Mouse (Mus musculus): ENCODE data around the gene Gcgr. TPM values are rescaled to one million over a fixed set of nuclear protein-coding genes. Genes with fewer than 3 reads are reported as not detected.
A peak's percentile ranks its signal among the peaks of the same experiment; 100 is the strongest.

Gcgr gene
- polyA plus RNA-seq, 1 experiment from 2014 or later, result 0.32 TPM

DNA sequence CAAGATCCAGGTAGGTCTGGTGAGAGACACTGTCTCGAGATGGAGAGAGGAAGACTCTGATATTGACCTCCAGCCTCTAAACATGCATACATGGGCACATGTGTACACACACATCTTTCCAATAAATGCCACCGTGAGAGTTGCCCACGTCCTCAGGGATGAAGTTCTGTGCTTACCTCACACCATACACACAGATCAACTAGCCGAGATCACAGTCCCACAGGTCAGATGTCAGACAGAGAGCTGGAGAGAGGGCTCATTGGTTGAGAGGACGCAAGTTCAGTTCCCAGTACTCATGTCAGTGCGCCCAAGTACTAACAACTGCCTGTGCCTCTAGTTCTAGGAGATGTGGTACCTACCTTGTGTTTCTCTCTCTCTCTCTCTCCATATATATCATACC lies 29.5 kb upstream of the Gcgr start:
- ATAC-seq (ENCODE audit: low FRiP score), result no peak
- H3K9ac ChIP-seq, result no peak overlapping the region

GRCm38 (mm10) chr11:120501701-120502100 lies 28.8 kb upstream of the Gcgr start:
- H3K4me1 ChIP-seq (replicated peaks; ENCODE audit: control insufficient read depth, insufficient read depth, low read length), result no peaks in the 10 kb centered on the region
- ATAC-seq (ENCODE audit: low FRiP score) (no peak), DNase-seq (ENCODE audit: low spot score) (no peak)
- H3K27ac ChIP-seq, result no peak overlapping the region
- H3K4me2 ChIP-seq (replicated peaks), result no peak overlapping the region
- WGBS, result 84% methylated on average over 4 of the region's 4 CpGs
- no peak overlapping the region for H3K9ac ChIP-seq
- no peaks in the 10 kb centered on the region for H3K27me3 ChIP-seq (ENCODE audit: control insufficient read depth, insufficient read depth, low read length)
- H3K36me3 ChIP-seq (replicated peaks; ENCODE audit: control insufficient read depth, insufficient read depth), result peaks cover 22% of the 10 kb centered on the region
- H3K9me3 ChIP-seq (ENCODE audit: control insufficient read depth, low read length), result no peaks in the 10 kb centered on the region
- H3K4me3 ChIP-seq (replicated peaks; ENCODE audit: low read length), result no peak overlapping the region

More for the DNA sequence above, 29.5 kb upstream of the Gcgr start:
- H3K27me3 ChIP-seq (ENCODE audit: control insufficient read depth, insufficient read depth, low read length), result no peaks in the 10 kb centered on the region
- H3K36me3 ChIP-seq (replicated peaks; ENCODE audit: control insufficient read depth, insufficient read depth), result peaks cover 28% of the 10 kb centered on the region
- no peaks in the 10 kb centered on the region for H3K4me1 ChIP-seq (replicated peaks; ENCODE audit: control insufficient read depth, insufficient read depth, low read length)
- DNase-seq (ENCODE audit: low spot score), result no peak
- WGBS, result 73% methylated on average over 6 of the region's 6 CpGs
- no peak overlapping the region for H3K27ac ChIP-seq
- H3K4me3 ChIP-seq (replicated peaks; ENCODE audit: low read length), result no peak overlapping the region
- no peak overlapping the region for H3K4me2 ChIP-seq (replicated peaks)
- H3K9me3 ChIP-seq (ENCODE audit: control insufficient read depth, low read length), result no peaks in the 10 kb centered on the region

DNA sequence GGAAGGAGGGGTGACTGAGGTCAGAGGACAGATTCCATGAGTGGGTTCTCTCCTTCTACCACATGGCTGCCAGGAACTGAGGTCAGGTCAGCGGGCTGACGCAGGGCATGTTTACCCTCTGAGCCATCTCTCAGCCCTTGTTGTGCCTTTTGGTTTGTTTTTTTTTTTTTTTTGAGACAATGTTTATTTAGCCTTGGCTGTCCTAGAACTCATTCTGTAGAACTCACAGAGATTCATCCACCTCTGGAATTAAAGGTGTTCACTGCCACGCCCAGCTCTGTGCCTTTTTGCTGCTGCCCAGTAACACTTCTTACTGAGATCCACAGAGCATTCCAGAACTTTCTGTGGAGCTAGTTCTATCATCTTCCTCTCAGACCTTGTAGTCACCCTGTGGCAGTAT lies 24.8 kb upstream of the Gcgr start:
- Histone ChIP-seq H3K27me3 (ENCODE audit: control insufficient read depth, insufficient read depth, low read length) (no peaks in the 10 kb centered on the region), H3K9ac (no peak overlapping the region), H3K9me3 (ENCODE audit: control insufficient read depth, low read length) (no peaks in the 10 kb centered on the region), H3K4me3 (replicated peaks; ENCODE audit: low read length) (no peak overlapping the region), H3K36me3 (replicated peaks; ENCODE audit: control insufficient read depth, insufficient read depth) (no peaks in the 10 kb centered on the region), H3K27ac (no peak overlapping the region), H3K4me1 (replicated peaks; ENCODE audit: control insufficient read depth, insufficient read depth, low read length) (no peaks in the 10 kb centered on the region), H3K4me2 (replicated peaks) (no peak overlapping the region)
- no peak for DNase-seq (ENCODE audit: low spot score)
- no peak for ATAC-seq (ENCODE audit: low FRiP score)
- 86% methylated on average over 3 of the region's 3 CpGs for WGBS

- no peak for DNase-seq (ENCODE audit: low spot score)
- 69% methylated on average over 4 of the region's 4 CpGs for WGBS
- H3K36me3 ChIP-seq (replicated peaks; ENCODE audit: control insufficient read depth, insufficient read depth), result no peaks in the 10 kb centered on the region
- H3K27me3 ChIP-seq (ENCODE audit: control insufficient read depth, insufficient read depth, low read length), result no peaks in the 10 kb centered on the region
- no peaks in the 10 kb centered on the region for H3K4me1 ChIP-seq (replicated peaks; ENCODE audit: control insufficient read depth, insufficient read depth, low read length)
- H3K27ac ChIP-seq, result no peak overlapping the region
- no peak for ATAC-seq (ENCODE audit: low FRiP score)
- no peaks in the 10 kb centered on the region for H3K9me3 ChIP-seq (ENCODE audit: control insufficient read depth, low read length)
- no peak overlapping the region for H3K4me2 ChIP-seq (replicated peaks)
- H3K9ac ChIP-seq, result no peak overlapping the region
- no peak overlapping the region for H3K4me3 ChIP-seq (replicated peaks; ENCODE audit: low read length)
These were observed 23.6 kb upstream of the Gcgr start for GRCm38 (mm10) chr11:120506899-120507298.

- Histone ChIP-seq H3K36me3 (replicated peaks; ENCODE audit: control insufficient read depth, insufficient read depth) (no peaks in the 10 kb centered on the region), H3K4me3 (replicated peaks; ENCODE audit: low read length) (no peak overlapping the region), H3K4me1 (replicated peaks; ENCODE audit: control insufficient read depth, insufficient read depth, low read length) (no peaks in the 10 kb centered on the region), H3K9ac (no peak overlapping the region), H3K4me2 (replicated peaks) (no peak overlapping the region), H3K27ac (no peak overlapping the region), H3K9me3 (ENCODE audit: control insufficient read depth, low read length) (no peaks in the 10 kb centered on the region), H3K27me3 (ENCODE audit: control insufficient read depth, insufficient read depth, low read length) (no peaks in the 10 kb centered on the region)
- DNase-seq (ENCODE audit: low spot score) (no peak), ATAC-seq (ENCODE audit: low FRiP score) (no peak)
- 74% methylated on average over 13 of the region's 13 CpGs for WGBS
These were observed 22.7 kb upstream of the Gcgr start for GRCm38 (mm10) chr11:120507611-120508289.

DNA sequence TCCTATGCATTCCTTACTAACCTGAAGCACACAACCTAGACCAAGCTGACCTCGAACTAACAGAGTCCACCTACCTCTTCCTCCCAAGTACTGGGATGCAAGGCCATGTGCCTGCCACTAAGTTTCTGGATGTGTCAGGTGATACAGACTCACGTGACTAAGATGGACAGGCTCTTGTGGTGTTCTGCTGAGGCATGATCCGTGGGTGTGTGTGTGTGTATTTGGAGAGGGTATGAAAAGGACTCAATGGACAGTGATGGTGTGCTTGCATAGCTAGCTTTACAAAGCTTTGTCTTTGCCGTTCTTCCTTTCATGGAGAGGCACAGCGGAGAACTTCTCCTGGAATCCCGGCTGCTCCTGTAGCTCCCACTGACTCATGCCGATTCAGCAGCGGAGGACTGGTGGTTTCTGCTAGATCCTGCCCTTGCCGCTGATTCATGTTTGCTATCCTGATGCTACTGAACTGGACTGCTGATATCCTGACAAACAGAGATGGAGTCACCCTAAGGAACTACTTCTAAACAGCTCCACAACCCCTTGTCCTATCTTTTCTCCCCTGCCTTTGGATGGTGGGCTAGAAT lies 22.1 kb upstream of the Gcgr start:
- no peaks in the 10 kb centered on the region for H3K9me3 ChIP-seq (ENCODE audit: control insufficient read depth, low read length)
- H3K4me3 ChIP-seq (replicated peaks; ENCODE audit: low read length), result no peak overlapping the region
- H3K27ac ChIP-seq, result no peak overlapping the region
- no peaks in the 10 kb centered on the region for H3K36me3 ChIP-seq (replicated peaks; ENCODE audit: control insufficient read depth, insufficient read depth)
- ATAC-seq (ENCODE audit: low FRiP score) (no peak), DNase-seq (ENCODE audit: low spot score) (no peak)
- WGBS, result 85% methylated on average over 9 of the region's 9 CpGs
- H3K27me3 ChIP-seq (ENCODE audit: control insufficient read depth, insufficient read depth, low read length), result no peaks in the 10 kb centered on the region
- no peaks in the 10 kb centered on the region for H3K4me1 ChIP-seq (replicated peaks; ENCODE audit: control insufficient read depth, insufficient read depth, low read length)
- no peak overlapping the region for H3K4me2 ChIP-seq (replicated peaks)
- H3K9ac ChIP-seq, result no peak overlapping the region

DNA sequence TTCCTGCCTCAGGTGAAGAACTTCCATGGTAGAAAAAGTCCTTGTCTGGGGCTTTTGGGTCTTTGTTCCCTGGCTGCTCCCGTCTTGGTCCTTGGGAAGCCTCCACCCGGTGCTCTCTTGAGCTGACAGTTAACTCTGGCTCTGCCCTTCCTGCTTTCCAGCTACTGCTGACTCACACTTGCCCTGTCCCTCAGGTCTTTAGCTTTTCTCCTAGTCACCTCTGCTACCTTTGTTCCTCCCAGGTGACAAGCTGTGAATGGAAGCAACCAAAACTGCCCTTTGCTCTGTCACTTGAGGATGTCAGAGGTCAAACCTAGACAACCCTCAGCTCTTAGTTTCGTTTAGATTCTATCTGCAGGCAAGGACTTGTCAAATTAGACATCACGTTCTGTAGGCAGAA lies 20.6 kb upstream of the Gcgr start:
- Histone ChIP-seq H3K36me3 (replicated peaks; ENCODE audit: control insufficient read depth, insufficient read depth) (no peaks in the 10 kb centered on the region), H3K4me3 (replicated peaks; ENCODE audit: low read length) (no peak overlapping the region), H3K4me1 (replicated peaks; ENCODE audit: control insufficient read depth, insufficient read depth, low read length) (no peaks in the 10 kb centered on the region), H3K4me2 (replicated peaks) (no peak overlapping the region), H3K27ac (no peak overlapping the region), H3K9me3 (ENCODE audit: control insufficient read depth, low read length) (no peaks in the 10 kb centered on the region), H3K27me3 (ENCODE audit: control insufficient read depth, insufficient read depth, low read length) (no peaks in the 10 kb centered on the region), H3K9ac (no peak overlapping the region)
- ATAC-seq (ENCODE audit: low FRiP score) (no peak), DNase-seq (ENCODE audit: low spot score) (no peak)
- WGBS, result 55% methylated on average over 4 of the region's 4 CpGs

- 9% methylated on average over 16 of the region's 16 CpGs for WGBS
- Histone ChIP-seq H3K27ac (no peak overlapping the region), H3K9me3 (ENCODE audit: control insufficient read depth, low read length) (no peaks in the 10 kb centered on the region), H3K27me3 (ENCODE audit: control insufficient read depth, insufficient read depth, low read length) (no peaks in the 10 kb centered on the region), H3K4me2 (replicated peaks) (peak overlapping the region; percentile 39), H3K9ac (peak overlapping the region; percentile 42; the same call in 1 of the 2 replicates), H3K4me3 (replicated peaks; ENCODE audit: low read length) (no peak overlapping the region), H3K36me3 (replicated peaks; ENCODE audit: control insufficient read depth, insufficient read depth) (no peaks in the 10 kb centered on the region), H3K4me1 (replicated peaks; ENCODE audit: control insufficient read depth, insufficient read depth, low read length) (no peaks in the 10 kb centered on the region)
- DNase-seq (ENCODE audit: low spot score), result no peak
- no peak for ATAC-seq (ENCODE audit: low FRiP score)
These were observed 20.0 kb upstream of the Gcgr start for GRCm38 (mm10) chr11:120510375-120511030.

GRCm38 (mm10) chr11:120512790-120513453 lies 17.6 kb upstream of the Gcgr start:
- Histone ChIP-seq H3K4me1 (replicated peaks; ENCODE audit: control insufficient read depth, insufficient read depth, low read length) (no peaks in the 10 kb centered on the region), H3K4me3 (replicated peaks; ENCODE audit: low read length) (no peak overlapping the region), H3K27me3 (ENCODE audit: control insufficient read depth, insufficient read depth, low read length) (no peaks in the 10 kb centered on the region), H3K4me2 (replicated peaks) (no peak overlapping the region), H3K9me3 (ENCODE audit: control insufficient read depth, low read length) (no peaks in the 10 kb centered on the region), H3K36me3 (replicated peaks; ENCODE audit: control insufficient read depth, insufficient read depth) (no peaks in the 10 kb centered on the region), H3K9ac (peak overlapping the region; percentile 16; the same call in 1 of the 2 replicates), H3K27ac (no peak overlapping the region)
- no peak for DNase-seq (ENCODE audit: low spot score)
- ATAC-seq (ENCODE audit: low FRiP score), result no peak
- WGBS, result 35% methylated on average over 6 of the region's 6 CpGs

All from hindbrain, embryonic 14.5 days (tissue).